Mouse (Mus musculus) thymus, adult 2 months (tissue): Measurements from ENCODE around the gene Lrrc1. TPM values are rescaled to one million over a fixed set of nuclear protein-coding genes. Genes with fewer than 3 reads are reported as not detected.

Source experiments
- DNase-seq: peaks from one replicate; pipeline ENCODE4 v3.0.0; 2021
- H3K27ac ChIP-seq: fragments of 200-500 bp; 2 replicates; pipeline ENCODE4 v1.5.1; 2012; ENCODE audit warnings: low read length, control low read depth; ENCODE audit not compliant: control insufficient read depth, insufficient read depth
- H3K27me3 ChIP-seq: fragments of 200-500 bp; 2 replicates; pipeline ENCODE4 v1.6.1; 2012; ENCODE audit warnings: mild to moderate bottlenecking, low read length, moderate library complexity, mixed read lengths; ENCODE audit not compliant: control insufficient read depth, insufficient read depth
- H3K36me3 ChIP-seq: fragments of 200-500 bp; 2 replicates; pipeline ENCODE4 v1.6.1; 2012; ENCODE audit warnings: mild to moderate bottlenecking, low read length, moderate library complexity; ENCODE audit not compliant: control insufficient read depth, insufficient read depth
- H3K4me1 ChIP-seq: fragments of 200-500 bp; replicated peaks from 2 replicates; pipeline ENCODE4 v1.6.1; 2012; ENCODE audit warnings: low read length; ENCODE audit not compliant: control insufficient read depth, insufficient read depth
- H3K4me3 ChIP-seq: fragments of 200-500 bp; 2 replicates; pipeline ENCODE4 v1.5.1; 2012; ENCODE audit warnings: mild to moderate bottlenecking, low read length, control low read depth, moderate library complexity; ENCODE audit not compliant: control insufficient read depth, insufficient read depth
- CTCF ChIP-seq: fragments of 200-500 bp; IDR thresholded peaks from 2 replicates; pipeline ENCODE4 v1.5.1; 2012; ENCODE audit warnings: mild to moderate bottlenecking, control low read depth, low read length, moderate library complexity, borderline replicate concordance; ENCODE audit not compliant: control insufficient read depth, poor library complexity, insufficient read depth; ENCODE audit errors: extremely low read depth
- POLR2A ChIP-seq: fragments of 200-500 bp; IDR thresholded peaks from 2 replicates; pipeline ENCODE4 v1.6.1; 2012; ENCODE audit warnings: mild to moderate bottlenecking, low read length, control low read depth, moderate library complexity; ENCODE audit not compliant: control insufficient read depth, poor library complexity, insufficient read depth; ENCODE audit errors: extremely low read depth
- WGBS: fragments of 180-500 bp; shearing (Covaris S2); methylation state at CpG from one replicate; pipeline ENCODE4 v1.1.7; 2018; 5-methylcytosine and 5-hydroxymethylcytosine counted together
- polyA plus RNA-seq: library from polyadenylated mRNA; depleted of rRNA; stranded (reverse); fragments of >200 nt; gene quantifications from 2 replicates; pipeline ENCODE4 v1.2.3, GENCODE M21; 2012

Gene Lrrc1
- polyA plus RNA-seq, 1 experiment: 51.3 TPM

GRCm38 (mm10) chr9:77433476-77433875 lies 111.2 kb downstream of the Lrrc1 start:
- no peak for DNase-seq
- WGBS: 96% methylated on average over 4 of the region's 4 CpGs

GRCm38 (mm10) chr9:77432030-77432429 lies 112.6 kb downstream of the Lrrc1 start:
- peaks cover 24% of the 10 kb centered on the region for H3K36me3 ChIP-seq
- TF ChIP-seq CTCF (no peak), POLR2A (no peak)
- no peaks in the 10 kb centered on the region for H3K27me3 ChIP-seq
- H3K27ac ChIP-seq: no peak overlapping the region
- no peak overlapping the region for H3K4me3 ChIP-seq
- DNase-seq: no peak
- H3K4me1 ChIP-seq: peaks cover 3% of the 10 kb centered on the region; the same call in 1 of the 2 replicates
- 96% methylated on average over 17 of the region's 17 CpGs for WGBS

More at GRCm38 (mm10) chr9:77433476-77433875, 111.2 kb downstream of the Lrrc1 start:
- Histone ChIP-seq H3K36me3 (peaks cover 28% of the 10 kb centered on the region), H3K4me3 (no peak overlapping the region), H3K4me1 (peaks cover 5% of the 10 kb centered on the region; the same call in 1 of the 2 replicates), H3K27ac (no peak overlapping the region), H3K27me3 (no peaks in the 10 kb centered on the region)
- TF ChIP-seq POLR2A (no peak), CTCF (no peak)

- Histone ChIP-seq H3K4me1 (0 out of 2 replicates have a peak, but pooled peaks cover 3% of the 10 kb centered on the region), H3K4me3 (no peak overlapping the region), H3K27ac (no peak overlapping the region), H3K36me3 (peaks cover 24% of the 10 kb centered on the region), H3K27me3 (no peaks in the 10 kb centered on the region)
- no peak for DNase-seq
- TF ChIP-seq CTCF: no peak
- no peak for TF ChIP-seq POLR2A
- WGBS: 65% methylated on average over 9 of the region's 9 CpGs
These were observed 114.1 kb downstream of the Lrrc1 start for GRCm38 (mm10) chr9:77430413-77431087.

GRCm38 (mm10) chr9:77429230-77430015 lies 115.2 kb downstream of the Lrrc1 start:
- DNase-seq: no peak
- Histone ChIP-seq H3K36me3 (peaks cover 19% of the 10 kb centered on the region), H3K4me3 (no peak overlapping the region), H3K27me3 (no peaks in the 10 kb centered on the region), H3K27ac (no peak overlapping the region), H3K4me1 (0 out of 2 replicates have a peak, but pooled peaks cover 3% of the 10 kb centered on the region)
- 34% methylated on average over 11 of the region's 11 CpGs for WGBS
- TF ChIP-seq POLR2A (no peak), CTCF (no peak)

- Histone ChIP-seq H3K27me3 (no peaks in the 10 kb centered on the region), H3K27ac (no peak overlapping the region), H3K36me3 (peaks cover 12% of the 10 kb centered on the region), H3K4me3 (no peak overlapping the region), H3K4me1 (0 out of 2 replicates have a peak, but pooled peaks cover 3% of the 10 kb centered on the region)
- WGBS: 88% methylated on average over 8 of the region's 8 CpGs
- no peak for DNase-seq
- no peak for TF ChIP-seq CTCF
- TF ChIP-seq POLR2A: no peak
These were observed 115.9 kb downstream of the Lrrc1 start for GRCm38 (mm10) chr9:77428748-77429140.

- Histone ChIP-seq H3K4me1 (0 out of 2 replicates have a peak, but pooled peaks cover 3% of the 10 kb centered on the region), H3K27me3 (no peaks in the 10 kb centered on the region), H3K27ac (no peak overlapping the region), H3K4me3 (no peak overlapping the region), H3K36me3 (peaks cover 10% of the 10 kb centered on the region)
- no peak for TF ChIP-seq CTCF
- no peak for TF ChIP-seq POLR2A
- DNase-seq: no peak
- WGBS: 37% methylated on average over 14 of the region's 14 CpGs
These were observed 116.4 kb downstream of the Lrrc1 start for GRCm38 (mm10) chr9:77428115-77428747.
